22 mouse cellular contexts compared by ENCODE assay signal in the genomic region with DNA sequence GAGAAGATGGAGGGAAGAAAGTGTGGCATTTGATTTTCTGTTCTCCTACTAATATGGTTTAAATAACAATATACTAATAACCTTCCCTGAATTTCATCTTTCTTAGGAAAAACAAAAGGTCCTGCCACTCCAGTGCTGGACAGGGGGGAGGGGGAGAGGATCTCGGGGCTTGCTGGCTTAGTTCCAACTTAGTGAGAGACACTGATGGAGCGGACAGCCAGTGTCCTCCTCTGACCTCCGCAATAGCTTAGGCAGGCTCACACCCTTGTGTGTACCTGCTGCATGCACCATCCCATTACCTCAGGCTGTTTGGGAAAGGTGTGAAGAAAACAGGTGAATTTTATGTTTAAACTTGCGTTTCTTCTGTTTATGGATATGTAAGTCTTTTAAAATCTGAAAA. TPM values are rescaled to one million over a fixed set of nuclear protein-coding genes. Genes with fewer than 3 reads are reported as not detected.
A peak's percentile ranks its signal among the peaks of the same experiment; 100 is the strongest.
DNase-seq lines count a peak whose midpoint lies in the region; ATAC-seq and TF ChIP-seq lines count a peak whose summit lies in the region.
"Had no signal": no experiment of that assay in that cellular context is flagged by ENCODE, and none has a peak within 500 bp of the region (broad histone marks: within the 10 kb centered on the region; RNA-seq: fewer than 3 reads in every experiment).

No protein-coding gene starts in this region.

- WGBS in kidney, embryonic 14.5 days: 66% methylated on average over 4 of the region's 4 CpGs
- 55% methylated on average over 4 of the region's 4 CpGs for WGBS in liver, postnatal 0 days (ENCODE audit: insufficient replicate concordance)

- no peak overlapping the region for H3K9ac ChIP-seq in kidney, embryonic 14.5 days (ENCODE audit: low read depth, low read length)
- no peak overlapping the region for H3K9ac ChIP-seq in liver, postnatal 0 days (replicated peaks)
- H3K9ac ChIP-seq: embryonic facial prominence, embryonic 12.5 days; heart, embryonic 15.5 days; limb, embryonic 13.5 days; lung, embryonic 14.5 days had no signal

- no peak for TF ChIP-seq CTCF in liver, postnatal 0 days (IDR thresholded peaks at IDR 0.05; ENCODE audit: low read depth)

- DNase-seq in cerebellum, postnatal 10 days: peak; percentile 36 to 44
- DNase-seq in cerebellum, adult 9-10 months: no peak
- peak; percentile 44 for DNase-seq in kidney, postnatal 14 days
- DNase-seq in MN1 (ENCODE audit: low spot score): peak; percentile 23
- no peak for DNase-seq in liver, postnatal 0 days
- no peak for DNase-seq in ovary, postnatal 10 days (ENCODE audit: low spot score)
- DNase-seq: adrenal gland, postnatal 10 days; cerebellum, adult 8-10 months; embryo, embryonic 11 days; gastrocnemius, postnatal 14 days; lung, embryonic 14.5 days; right cerebral cortex, postnatal 14 days; thymus, postnatal 4 days had no signal

- H3K36me3 ChIP-seq in kidney, embryonic 14.5 days (ENCODE audit: control insufficient read depth, insufficient read depth, low read length): peaks cover 4% of the 10 kb centered on the region; the same call in 1 of the 2 replicates
- peaks cover 7% of the 10 kb centered on the region; the same call in 1 of the 2 replicates for H3K36me3 ChIP-seq in liver, postnatal 0 days (replicated peaks; ENCODE audit: insufficient read depth, low read length)
- H3K36me3 ChIP-seq: heart, embryonic 15.5 days had no signal

- no peaks in the 10 kb centered on the region for H3K4me1 ChIP-seq in kidney, embryonic 14.5 days (ENCODE audit: control insufficient read depth, insufficient read depth, low read length)
- H3K4me1 ChIP-seq in liver, postnatal 0 days (ENCODE audit: insufficient read depth): peaks cover 25% of the 10 kb centered on the region

- H3K4me2 ChIP-seq in kidney, embryonic 14.5 days (replicated peaks; ENCODE audit: low read depth, low read length): no peak overlapping the region
- H3K4me2 ChIP-seq in liver, postnatal 0 days (ENCODE audit: low read depth, low read length): peak overlapping the region; percentile 37
- H3K4me2 ChIP-seq: embryonic facial prominence, embryonic 12.5 days; heart, embryonic 15.5 days; limb, embryonic 13.5 days; lung, embryonic 14.5 days had no signal

- no peaks in the 10 kb centered on the region for H3K9me3 ChIP-seq in kidney, embryonic 14.5 days (ENCODE audit: control insufficient read depth, low read length)
- no peaks in the 10 kb centered on the region for H3K9me3 ChIP-seq in liver, postnatal 0 days (ENCODE audit: low read length)
- H3K9me3 ChIP-seq: embryonic facial prominence, embryonic 12.5 days; heart, embryonic 15.5 days; limb, embryonic 13.5 days; midbrain, embryonic 10.5 days had no signal

- no peak for ATAC-seq in kidney, embryonic 14.5 days (ENCODE audit: low FRiP score, low TSS enrichment)
- ATAC-seq in liver, postnatal 0 days: peak; percentile 31; the same call in 1 of the 2 replicates
- ATAC-seq: forebrain, embryonic 14.5 days; midbrain, embryonic 16.5 days had no signal

- TF ChIP-seq EP300 in liver, postnatal 0 days (IDR thresholded peaks at IDR 0.05; ENCODE audit: low read depth): no peak

- H3K27me3 ChIP-seq in kidney, embryonic 14.5 days (ENCODE audit: control insufficient read depth, insufficient read depth, low read length): no peaks in the 10 kb centered on the region
- no peaks in the 10 kb centered on the region for H3K27me3 ChIP-seq in liver, postnatal 0 days (ENCODE audit: insufficient read depth, low read length)
- H3K27me3 ChIP-seq: CH12.LX; embryonic facial prominence, embryonic 12.5 days; heart, embryonic 15.5 days; limb, embryonic 13.5 days had no signal

- H3K27ac ChIP-seq in kidney, embryonic 14.5 days (ENCODE audit: low read depth, low read length): no peak overlapping the region
- H3K27ac ChIP-seq in liver, postnatal 0 days (ENCODE audit: low read depth): peak overlapping the region; percentile 24; the same call in 1 of the 2 replicates
- H3K27ac ChIP-seq: embryonic facial prominence, embryonic 12.5 days; heart, embryonic 15.5 days; limb, embryonic 13.5 days; midbrain, embryonic 10.5 days had no signal

- H3K4me3 ChIP-seq in kidney, embryonic 14.5 days (ENCODE audit: low read length): no peak overlapping the region
- H3K4me3 ChIP-seq in liver, postnatal 0 days (ENCODE audit: low read depth, low read length): no peak overlapping the region
- H3K4me3 ChIP-seq: embryonic facial prominence, embryonic 12.5 days; heart, embryonic 15.5 days; limb, embryonic 13.5 days; midbrain, embryonic 10.5 days had no signal

RNA-seq across cellular contexts. Expression of a gene that starts 7.5 kb away (rescaled TPM):
- 15.1 and 24.5 TPM in 2 replicates for polyA plus RNA-seq in kidney, embryonic 14.5 days (2014; fragmentation: Nextera tagmentation; extraction: Ambion mirVana)
- polyA plus RNA-seq in liver, postnatal 0 days (2015; fragmentation: Nextera tagmentation; extraction: Ambion mirVana): 9.7 and 10.1 TPM in 2 replicates
- polyA plus RNA-seq: C2C12 had no signal

Comparison
In these comparisons a context has a peak if more than half of its experiments do, and no peak if none do; other contexts are left out.
1. DNase-seq: peak in cerebellum, postnatal 10 days (2 of 2), kidney, postnatal 14 days (single experiment) and MN1 (single experiment); none in cerebellum, adult 9-10 months (single experiment), liver, postnatal 0 days (single experiment) and ovary, postnatal 10 days (single experiment).